ENCODE assay signal across 10 mouse cellular contexts in genomic region chr1:136229040-136229373, GRCm38 (mm10). TPM values are rescaled to one million over a fixed set of nuclear protein-coding genes. Genes with fewer than 3 reads are reported as not detected.
DNase-seq lines count a peak whose midpoint lies in the region; ATAC-seq and TF ChIP-seq lines count a peak whose summit lies in the region.
"Had no signal": no experiment of that assay in that cellular context is flagged by ENCODE, and none has a peak within 500 bp of the region (broad histone marks: within the 10 kb centered on the region; RNA-seq: fewer than 3 reads in every experiment).

No protein-coding gene starts in this region.

- H3K4me3 ChIP-seq in midbrain, embryonic 10.5 days, result peak overlapping the region; percentile 76; the same call in 1 of the 2 replicates
- H3K4me3 ChIP-seq in midbrain, embryonic 16.5 days (ENCODE audit: low read depth, low read length), result no peak overlapping the region
- peak overlapping the region; percentile 32 for H3K4me3 ChIP-seq in intestine, postnatal 0 days (ENCODE audit: low read depth, low read length)
- no peak overlapping the region for H3K4me3 ChIP-seq in liver, embryonic 13.5 days (replicated peaks)

- TF ChIP-seq CTCF in intestine, postnatal 0 days (IDR thresholded peaks at IDR 0.05; ENCODE audit: low read depth), result no peak

- intact Hi-C loops in gastrocnemius, postnatal 36 days (cut with DNase I), result no loop called here

- peaks cover 35% of the 10 kb centered on the region for H3K36me3 ChIP-seq in midbrain, embryonic 10.5 days
- H3K36me3 ChIP-seq in midbrain, embryonic 16.5 days (ENCODE audit: control insufficient read depth, insufficient read depth, low read length), result no peaks in the 10 kb centered on the region
- H3K36me3 ChIP-seq in intestine, postnatal 0 days (ENCODE audit: control insufficient read depth, insufficient read depth), result peaks cover 17% of the 10 kb centered on the region; the same call in 1 of the 2 replicates
- H3K36me3 ChIP-seq in liver, embryonic 13.5 days, result no peaks in the 10 kb centered on the region

- H3K27me3 ChIP-seq in midbrain, embryonic 10.5 days (ENCODE audit: low read depth, poor library complexity, severe bottlenecking), result peaks cover 73% of the 10 kb centered on the region
- peaks cover 3% of the 10 kb centered on the region; the same call in 1 of the 2 replicates for H3K27me3 ChIP-seq in midbrain, embryonic 16.5 days (ENCODE audit: control insufficient read depth, insufficient read depth, low read depth, low read length)
- H3K27me3 ChIP-seq in intestine, postnatal 0 days (replicated peaks; ENCODE audit: control insufficient read depth, insufficient read depth, low read length), result no peaks in the 10 kb centered on the region
- peaks cover 59% of the 10 kb centered on the region for H3K27me3 ChIP-seq in liver, embryonic 13.5 days

- H3K4me2 ChIP-seq in midbrain, embryonic 16.5 days (ENCODE audit: low read length), result no peak overlapping the region
- peak overlapping the region; percentile 92 for H3K4me2 ChIP-seq in intestine, postnatal 0 days (replicated peaks; ENCODE audit: low read depth)
- peak overlapping the region; percentile 41 for H3K4me2 ChIP-seq in liver, embryonic 13.5 days

- peak overlapping the region; percentile 79 for H3K27ac ChIP-seq in midbrain, embryonic 10.5 days (replicated peaks)
- no peak overlapping the region for H3K27ac ChIP-seq in midbrain, embryonic 16.5 days (ENCODE audit: low read length)
- H3K27ac ChIP-seq in intestine, postnatal 0 days (ENCODE audit: low read depth, low read length), result peak overlapping the region; percentile 96
- H3K27ac ChIP-seq in liver, embryonic 13.5 days, result 0 out of 2 replicates have a peak overlapping the region, but pooled peaks have one; percentile 14

- peaks cover 73% of the 10 kb centered on the region for H3K4me1 ChIP-seq in midbrain, embryonic 10.5 days
- H3K4me1 ChIP-seq in midbrain, embryonic 16.5 days (ENCODE audit: control insufficient read depth, insufficient read depth, low read length), result peaks cover 33% of the 10 kb centered on the region
- H3K4me1 ChIP-seq in intestine, postnatal 0 days (replicated peaks; ENCODE audit: control insufficient read depth, insufficient read depth, low read length), result peaks cover 12% of the 10 kb centered on the region
- H3K4me1 ChIP-seq in liver, embryonic 13.5 days (replicated peaks), result peaks cover 39% of the 10 kb centered on the region

- peak; percentile 19 for DNase-seq in midbrain, embryonic 10.5 days (ENCODE audit: low spot score)
- DNase-seq in liver, embryonic 13.5 days, result no peak
- peak; percentile 80 for DNase-seq in yolk sac, embryonic 10.5 days (ENCODE audit: low spot score)
- no peak for DNase-seq in frontal cortex, adult 2 months (ENCODE audit: extremely low spot score in 1 of 2, low spot score in 1 of 2)
- DNase-seq in gastrocnemius, postnatal 36 days, result no peak
- DNase-seq: cerebellum, adult 9-10 months had no signal

- no peak for ATAC-seq in midbrain, embryonic 16.5 days
- peak; percentile 56 for ATAC-seq in intestine, postnatal 0 days
- ATAC-seq in liver, embryonic 13.5 days (ENCODE audit: low read depth), result no peak
- ATAC-seq in monocyte, adult 5-6 weeks (replicated peaks; ENCODE audit: insufficient number of reproducible peaks, low FRiP score, low TSS enrichment, poor library complexity, severe bottlenecking), result no peak

- no peak overlapping the region for H3K9ac ChIP-seq in midbrain, embryonic 16.5 days (ENCODE audit: low read depth, low read length)
- H3K9ac ChIP-seq in intestine, postnatal 0 days (ENCODE audit: low read depth, low read length), result peak overlapping the region; percentile 28
- 0 out of 2 replicates have a peak overlapping the region, but pooled peaks have one; percentile 4 for H3K9ac ChIP-seq in liver, embryonic 13.5 days

- no peaks in the 10 kb centered on the region for H3K9me3 ChIP-seq in midbrain, embryonic 10.5 days (replicated peaks)
- H3K9me3 ChIP-seq in midbrain, embryonic 16.5 days (replicated peaks; ENCODE audit: control insufficient read depth, low read length, poor library complexity, severe bottlenecking), result no peaks in the 10 kb centered on the region
- no peaks in the 10 kb centered on the region for H3K9me3 ChIP-seq in intestine, postnatal 0 days (ENCODE audit: control insufficient read depth)
- no peaks in the 10 kb centered on the region for H3K9me3 ChIP-seq in liver, embryonic 13.5 days (replicated peaks)

- 22% methylated on average over 6 of the region's 6 CpGs for WGBS in midbrain, embryonic 10.5 days
- WGBS in midbrain, embryonic 16.5 days, result 11% methylated on average over 6 of the region's 6 CpGs
- 22% methylated on average over 6 of the region's 6 CpGs for WGBS in intestine, postnatal 0 days
- 57% methylated on average over 6 of the region's 6 CpGs for WGBS in liver, embryonic 13.5 days (ENCODE audit: insufficient replicate concordance)

RNA-seq across cellular contexts. Expression of gene Inava, which starts 5.1 kb away (rescaled TPM):
- polyA plus RNA-seq in midbrain, embryonic 10.5 days (2016; fragmentation: Nextera tagmentation; extraction: Ambion mirVana), result 17.6 and 18.8 TPM in 2 replicates
- 1.5 and 3.0 TPM in 2 replicates for polyA plus RNA-seq in midbrain, embryonic 16.5 days (2015; fragmentation: Nextera tagmentation; extraction: Ambion mirVana)
- 15.8 and 18.3 TPM in 2 replicates for polyA plus RNA-seq in intestine, postnatal 0 days (2015; fragmentation: Nextera tagmentation; extraction: Ambion mirVana)
- polyA plus RNA-seq in liver, embryonic 13.5 days (2015; fragmentation: Nextera tagmentation; extraction: Ambion mirVana), result 0.22 and 0.39 TPM in 2 replicates
- polyA plus RNA-seq in frontal cortex, adult 2 months (2012; rRNA removed), result 2.8 and 3.3 TPM in 2 replicates
- total RNA-seq in gastrocnemius, postnatal 36 days (2021), result not detected
- not detected in 3 replicates for total RNA-seq in monocyte, adult 5-6 weeks (2017)

RNA-seq across cellular contexts. Expression of gene Mroh3, which starts 16.4 kb away (rescaled TPM):
- polyA plus RNA-seq in midbrain, embryonic 10.5 days (2016; fragmentation: Nextera tagmentation; extraction: Ambion mirVana), result 0.22 TPM in 1 of 2 replicates, not detected in the other
- polyA plus RNA-seq in midbrain, embryonic 16.5 days (2015; fragmentation: Nextera tagmentation; extraction: Ambion mirVana), result not detected in 2 replicates
- polyA plus RNA-seq in intestine, postnatal 0 days (2015; fragmentation: Nextera tagmentation; extraction: Ambion mirVana), result 0.04 and 0.25 TPM in 2 replicates
- not detected in 2 replicates for polyA plus RNA-seq in liver, embryonic 13.5 days (2015; fragmentation: Nextera tagmentation; extraction: Ambion mirVana)
- 0.63 and 0.88 TPM in 2 replicates for polyA plus RNA-seq in frontal cortex, adult 2 months (2012; rRNA removed)
- total RNA-seq in gastrocnemius, postnatal 36 days (2021), result not detected
- 0.32 TPM in 1 of 3 replicates, not detected in the others for total RNA-seq in monocyte, adult 5-6 weeks (2017)
- total RNA-seq: gastrocnemius, postnatal 4 days had no signal

RNA-seq across cellular contexts. Expression of gene Gpr25, which starts 31.7 kb away (rescaled TPM):
- not detected in 2 replicates for polyA plus RNA-seq in midbrain, embryonic 10.5 days (2016; fragmentation: Nextera tagmentation; extraction: Ambion mirVana)
- polyA plus RNA-seq in midbrain, embryonic 16.5 days (2015; fragmentation: Nextera tagmentation; extraction: Ambion mirVana), result 0.72 and 0.77 TPM in 2 replicates
- polyA plus RNA-seq in intestine, postnatal 0 days (2015; fragmentation: Nextera tagmentation; extraction: Ambion mirVana), result not detected in 2 replicates
- not detected in 2 replicates for polyA plus RNA-seq in liver, embryonic 13.5 days (2015; fragmentation: Nextera tagmentation; extraction: Ambion mirVana)
- polyA plus RNA-seq in frontal cortex, adult 2 months (2012; rRNA removed), result 5.4 and 6.5 TPM in 2 replicates
- total RNA-seq in gastrocnemius, postnatal 36 days (2021), result not detected
- not detected in 3 replicates for total RNA-seq in monocyte, adult 5-6 weeks (2017)
- total RNA-seq: gastrocnemius, postnatal 4 days had no signal

Comparison
In these comparisons a context has a peak if more than half of its experiments do, and no peak if none do; other contexts are left out.
1. H3K4me3 ChIP-seq: peak in midbrain, embryonic 10.5 days (single experiment) and intestine, postnatal 0 days (single experiment); none in midbrain, embryonic 16.5 days (single experiment) and liver, embryonic 13.5 days (single experiment).
2. DNase-seq: peak in midbrain, embryonic 10.5 days (single experiment) and yolk sac, embryonic 10.5 days (single experiment); none in liver, embryonic 13.5 days (single experiment), frontal cortex, adult 2 months (0 of 2) and gastrocnemius, postnatal 36 days (0 of 2).